Mouse (Mus musculus) kidney, postnatal 0 days (tissue): ENCODE measurements at regions not wholly inside any gene's neighbourhood (a gene's known extent, or its start where the extent isn't known, plus 50 kb on each side); places are given as distances from the start of the nearest gene placed in this dataset.

Experiments
- ATAC-seq: fragments of 200-750 bp; cut with Nextera tagmentation; replicated peaks from 2 replicates; pipeline ENCODE4 v1.8.0; 2017; ENCODE audit warnings: low read depth, moderate number of reproducible peaks, moderate TSS enrichment, moderate library complexity; ENCODE audit not compliant: low FRiP score
- DNase-seq: peaks from one replicate; pipeline ENCODE4 v3.0.0-alpha.2; 2016; ENCODE audit warnings: low spot score
- H3K27ac ChIP-seq: fragments of 300-500 bp; sonication (generic); 2 replicates; pipeline ENCODE4 v1.5.1; 2014; ENCODE audit warnings: mild to moderate bottlenecking
- H3K27me3 ChIP-seq: fragments of 300-500 bp; sonication (generic); 2 replicates; pipeline ENCODE4 v1.6.1; 2014; ENCODE audit warnings: low read length, mixed read lengths; ENCODE audit not compliant: insufficient read depth
- H3K36me3 ChIP-seq: fragments of 300-500 bp; sonication (generic); 2 replicates; pipeline ENCODE4 v1.6.1; 2014; ENCODE audit warnings: low read length, mixed read lengths; ENCODE audit not compliant: insufficient read depth
- H3K4me1 ChIP-seq: fragments of 300-500 bp; sonication (generic); replicated peaks from 2 replicates; pipeline ENCODE4 v1.6.1; 2014; ENCODE audit warnings: antibody characterized with exemption, low read length, mixed read lengths; ENCODE audit not compliant: insufficient read depth
- H3K4me2 ChIP-seq: fragments of 300-500 bp; sonication (generic); 2 replicates; pipeline ENCODE4 v1.6.1; 2014; ENCODE audit warnings: mild to moderate bottlenecking, low read length, moderate library complexity, mixed read lengths
- H3K4me3 ChIP-seq: fragments of 300-500 bp; sonication (generic); replicated peaks from 2 replicates; pipeline ENCODE4 v1.5.1; 2014; ENCODE audit warnings: low read depth, low read length
- H3K9ac ChIP-seq: fragments of 300-500 bp; sonication (generic); 2 replicates; pipeline ENCODE4 v1.6.1; 2014; ENCODE audit warnings: low read depth, low read length
- H3K9me3 ChIP-seq: fragments of 300-500 bp; sonication (generic); replicated peaks from 2 replicates; pipeline ENCODE4 v1.6.1; 2016; ENCODE audit warnings: low read length, inconsistent platforms, mixed read lengths
- CTCF ChIP-seq: IDR thresholded peaks from 2 replicates; pipeline ENCODE4 v1.5.1; 2016; ENCODE audit warnings: antibody characterized with exemption, low read depth, mild to moderate bottlenecking, moderate library complexity
- WGBS: fragments of 180-500 bp; shearing (Covaris S2); extraction: QIAGEN DNeasy Blood & Tissue Kit; methylation state at CpG from one replicate; pipeline ENCODE4 v1.1.7; 2014; 5-methylcytosine and 5-hydroxymethylcytosine counted together

DNA sequence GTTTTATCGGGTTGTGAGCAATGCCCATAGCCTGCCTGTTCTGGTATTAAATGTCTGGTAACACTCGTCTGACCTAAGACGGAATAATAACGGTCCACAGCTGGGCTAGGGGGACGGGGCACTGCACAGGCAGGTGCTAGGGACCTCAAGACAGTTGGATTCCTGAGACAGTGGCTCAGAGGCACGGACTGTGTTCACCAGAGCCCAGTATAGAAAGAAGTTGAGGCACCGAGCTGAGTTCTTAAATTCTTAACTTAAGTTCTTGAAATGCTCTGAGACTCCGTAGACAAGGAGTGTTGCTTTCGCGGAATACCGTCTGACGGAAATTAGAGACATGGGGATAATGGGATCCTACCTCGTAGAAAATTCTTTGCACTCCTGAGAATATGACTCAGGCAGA, 174.2 kb upstream of the Arid2 start:
- H3K27ac ChIP-seq = no peak overlapping the region
- no peak for DNase-seq
- 58% methylated on average over 13 of the region's 13 CpGs for WGBS

DNA sequence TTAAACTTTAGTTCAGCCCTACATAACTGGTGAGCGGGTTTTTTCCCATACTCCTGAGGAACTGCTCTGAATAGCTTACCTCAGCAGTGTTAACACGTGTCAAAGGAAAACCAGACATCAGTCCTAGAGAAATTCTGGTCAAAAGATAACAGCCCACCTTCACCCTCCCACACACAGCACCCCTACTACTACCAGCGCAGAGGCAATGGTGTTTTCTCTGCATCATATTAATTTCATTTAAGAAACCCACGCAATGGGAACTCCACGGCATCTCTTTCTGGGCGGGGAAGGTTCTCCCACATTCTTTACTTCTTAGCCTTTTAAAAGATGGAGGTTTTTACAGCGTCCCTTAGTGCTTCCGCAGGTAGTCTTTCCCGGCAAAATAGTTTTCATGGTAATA, 172.7 kb upstream of the Arid2 start:
- WGBS = 61% methylated on average over 9 of the region's 9 CpGs
- no peak for TF ChIP-seq CTCF
- H3K4me2 ChIP-seq = no peak overlapping the region
- H3K27me3 ChIP-seq = no peaks in the 10 kb centered on the region
- ATAC-seq (no peak), DNase-seq (no peak)
- H3K4me3 ChIP-seq = no peak overlapping the region
- H3K9ac ChIP-seq = no peak overlapping the region
- no peaks in the 10 kb centered on the region for H3K36me3 ChIP-seq
- no peaks in the 10 kb centered on the region for H3K9me3 ChIP-seq
- no peaks in the 10 kb centered on the region for H3K4me1 ChIP-seq
- no peak overlapping the region for H3K27ac ChIP-seq

More for the DNA sequence above, 174.2 kb upstream of the Arid2 start:
- Histone ChIP-seq H3K4me1 (no peaks in the 10 kb centered on the region), H3K4me2 (no peak overlapping the region), H3K9ac (no peak overlapping the region), H3K4me3 (no peak overlapping the region), H3K36me3 (no peaks in the 10 kb centered on the region), H3K27me3 (no peaks in the 10 kb centered on the region), H3K9me3 (no peaks in the 10 kb centered on the region)
- ATAC-seq = no peak
- TF ChIP-seq CTCF = no peak

DNA sequence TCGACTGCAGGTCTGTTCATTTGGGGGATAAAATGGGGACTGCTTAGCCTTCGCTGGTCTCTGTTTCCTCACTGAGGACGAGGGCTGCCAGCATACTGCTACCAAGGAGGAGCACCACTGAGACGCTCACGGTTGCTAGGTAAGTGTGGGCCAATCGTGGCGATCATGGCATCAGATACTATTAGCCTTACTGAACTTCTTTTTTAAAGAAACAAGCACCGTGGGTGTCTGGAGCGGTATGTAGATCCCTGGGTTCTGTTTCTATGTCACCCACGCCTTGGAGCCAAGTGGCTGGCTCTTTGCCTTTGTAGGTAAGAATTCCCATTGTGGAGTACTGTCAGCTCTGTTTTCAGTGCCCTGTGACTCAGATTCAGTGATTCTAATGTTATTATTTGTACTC, 172.1 kb upstream of the Arid2 start:
- Histone ChIP-seq H3K36me3 (no peaks in the 10 kb centered on the region), H3K4me1 (no peaks in the 10 kb centered on the region), H3K27ac (no peak overlapping the region), H3K4me3 (no peak overlapping the region), H3K4me2 (no peak overlapping the region), H3K9me3 (no peaks in the 10 kb centered on the region), H3K9ac (no peak overlapping the region), H3K27me3 (no peaks in the 10 kb centered on the region)
- no peak for TF ChIP-seq CTCF
- no peak for DNase-seq
- no peak for ATAC-seq
- WGBS = 50% methylated on average over 10 of the region's 10 CpGs

DNA sequence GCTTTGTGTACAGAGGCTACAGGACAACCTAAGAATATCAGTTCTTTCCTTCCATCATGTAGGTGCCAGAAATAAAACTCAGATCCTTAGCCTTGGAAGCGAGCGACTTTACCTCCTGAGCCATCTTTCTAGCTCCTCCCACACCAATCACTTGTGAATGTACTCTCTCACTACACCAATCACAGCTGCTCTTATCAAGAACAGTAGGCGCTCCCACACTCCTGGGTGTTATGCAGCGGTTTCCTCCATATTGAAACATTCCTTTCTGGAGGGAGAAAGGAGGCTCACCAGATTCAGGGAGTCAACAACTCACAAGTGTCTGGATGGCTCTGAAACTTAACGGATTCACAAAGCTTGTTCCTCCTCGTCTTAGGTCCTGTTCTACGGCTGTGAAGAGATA, 168.1 kb upstream of the Arid2 start:
- Histone ChIP-seq H3K4me2 (no peak overlapping the region), H3K27me3 (no peaks in the 10 kb centered on the region), H3K9ac (no peak overlapping the region), H3K4me1 (no peaks in the 10 kb centered on the region), H3K9me3 (0 out of 2 replicates have a peak, but pooled peaks cover 5% of the 10 kb centered on the region), H3K36me3 (no peaks in the 10 kb centered on the region), H3K4me3 (no peak overlapping the region), H3K27ac (no peak overlapping the region)
- DNase-seq = no peak
- no peak for ATAC-seq
- TF ChIP-seq CTCF = no peak
- 93% methylated on average over 7 of the region's 7 CpGs for WGBS

DNA sequence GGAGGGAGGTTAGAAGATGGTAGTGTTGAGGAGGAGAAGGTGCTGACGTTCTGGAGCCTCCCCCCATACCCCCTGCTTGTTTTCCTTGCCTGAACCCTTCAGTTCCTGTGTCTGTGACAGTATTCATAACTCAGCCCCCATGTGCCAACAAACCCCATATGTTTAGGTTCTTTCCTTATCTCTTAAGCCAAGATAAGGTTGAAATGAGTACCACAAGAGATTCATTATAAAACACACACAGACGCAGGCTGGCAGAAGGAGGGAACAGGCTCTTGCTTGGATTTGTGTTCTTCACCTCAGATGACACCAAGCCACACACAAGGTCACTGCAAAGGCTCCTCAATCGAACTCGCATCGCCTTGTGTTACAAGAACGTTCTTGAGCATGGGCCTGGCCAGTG, 162.9 kb upstream of the Arid2 start:
- Histone ChIP-seq H3K9ac (no peak overlapping the region), H3K36me3 (no peaks in the 10 kb centered on the region), H3K4me1 (no peaks in the 10 kb centered on the region), H3K27ac (no peak overlapping the region), H3K9me3 (0 out of 2 replicates have a peak, but pooled peaks cover 5% of the 10 kb centered on the region), H3K4me3 (no peak overlapping the region), H3K27me3 (no peaks in the 10 kb centered on the region), H3K4me2 (no peak overlapping the region)
- no peak for TF ChIP-seq CTCF
- ATAC-seq = no peak
- 77% methylated on average over 6 of the region's 6 CpGs for whole genome bisulfite sequencing
- DNase-seq = no peak

DNA sequence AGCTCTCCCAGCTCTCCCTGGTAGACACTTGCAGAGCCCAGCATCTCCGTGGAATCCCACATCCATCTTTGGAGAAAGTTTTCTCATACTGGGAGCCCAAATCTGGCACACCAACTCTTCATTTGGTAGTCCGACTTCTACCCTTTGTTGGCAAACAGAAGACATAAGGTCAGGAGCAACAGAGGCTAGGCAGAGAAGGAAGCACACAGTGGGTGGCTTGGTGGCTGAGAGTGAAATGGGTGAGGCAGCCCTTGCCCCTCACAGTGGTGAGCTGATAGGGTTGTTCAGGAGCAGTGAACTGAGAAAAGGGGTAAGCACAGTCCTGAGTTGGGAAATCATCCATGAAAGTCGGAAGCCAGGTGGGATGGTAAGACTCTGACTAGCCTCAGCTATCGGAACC, 157.6 kb upstream of the Arid2 start:
- ATAC-seq = no peak
- Histone ChIP-seq H3K9me3 (no peaks in the 10 kb centered on the region), H3K27ac (no peak overlapping the region), H3K27me3 (no peaks in the 10 kb centered on the region), H3K4me1 (no peaks in the 10 kb centered on the region), H3K36me3 (no peaks in the 10 kb centered on the region), H3K9ac (no peak overlapping the region), H3K4me3 (no peak overlapping the region), H3K4me2 (no peak overlapping the region)
- WGBS = 53% methylated on average over 4 of the region's 4 CpGs
- DNase-seq = no peak
- no peak for TF ChIP-seq CTCF

DNA sequence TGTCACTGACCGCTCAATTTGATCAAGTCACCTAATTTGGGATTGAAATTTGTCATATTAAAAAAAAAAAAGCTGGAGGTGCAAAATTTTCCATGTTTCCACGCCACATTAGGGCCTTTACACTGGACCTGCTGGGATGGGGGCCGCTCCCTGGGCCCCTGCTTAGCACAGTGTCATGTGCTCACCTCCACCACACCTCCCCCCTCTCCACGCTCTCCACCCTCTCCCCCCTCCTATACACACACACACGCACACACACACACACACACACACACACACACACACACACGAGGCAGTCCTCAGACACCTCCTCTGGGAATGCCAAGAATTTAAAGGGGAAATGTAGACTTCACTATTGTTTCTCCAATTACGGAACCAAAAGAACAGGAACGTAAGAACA, 156.8 kb upstream of the Arid2 start:
- no peak overlapping the region for H3K4me3 ChIP-seq
- H3K36me3 ChIP-seq = no peaks in the 10 kb centered on the region
- TF ChIP-seq CTCF = no peak
- WGBS = 77% methylated on average over 8 of the region's 8 CpGs
- H3K4me2 ChIP-seq = no peak overlapping the region
- H3K27me3 ChIP-seq = no peaks in the 10 kb centered on the region
- 0 out of 2 replicates have a peak, but pooled peaks cover 4% of the 10 kb centered on the region for H3K4me1 ChIP-seq
- no peak overlapping the region for H3K27ac ChIP-seq
- ATAC-seq (no peak), DNase-seq (no peak)
- H3K9ac ChIP-seq = no peak overlapping the region
- no peaks in the 10 kb centered on the region for H3K9me3 ChIP-seq
